In genomic region chr10:22010088-22010818, GRCm38 (mm10) we compare ENCODE assay signal across 9 mouse cellular contexts. TPM values are rescaled to one million over a fixed set of nuclear protein-coding genes. Genes with fewer than 3 reads are reported as not detected.
A peak's percentile ranks its signal among the peaks of the same experiment; 100 is the strongest.
DNase-seq lines count a peak whose midpoint lies in the region; ATAC-seq and TF ChIP-seq lines count a peak whose summit lies in the region.
"Had no signal": no experiment of that assay in that cellular context is flagged by ENCODE, and none has a peak within 500 bp of the region (broad histone marks: within the 10 kb centered on the region; RNA-seq: fewer than 3 reads in every experiment).

No protein-coding gene starts in this region.

- H3K9ac ChIP-seq in liver, postnatal 0 days (replicated peaks) = no peak overlapping the region
- no peak overlapping the region for H3K9ac ChIP-seq in neural tube, embryonic 13.5 days

- H3K27me3 ChIP-seq in liver, postnatal 0 days (ENCODE audit: insufficient read depth, low read length) = no peaks in the 10 kb centered on the region
- no peaks in the 10 kb centered on the region for H3K27me3 ChIP-seq in neural tube, embryonic 13.5 days

- no peak overlapping the region for H3K4me3 ChIP-seq in liver, postnatal 0 days (ENCODE audit: low read depth, low read length)
- no peak overlapping the region for H3K4me3 ChIP-seq in neural tube, embryonic 13.5 days

- no peaks in the 10 kb centered on the region for H3K9me3 ChIP-seq in liver, postnatal 0 days (ENCODE audit: low read length)
- no peaks in the 10 kb centered on the region for H3K9me3 ChIP-seq in neural tube, embryonic 13.5 days

- H3K36me3 ChIP-seq in liver, postnatal 0 days (replicated peaks; ENCODE audit: insufficient read depth, low read length) = no peaks in the 10 kb centered on the region
- no peaks in the 10 kb centered on the region for H3K36me3 ChIP-seq in neural tube, embryonic 13.5 days

- WGBS in liver, postnatal 0 days (ENCODE audit: insufficient replicate concordance) = 30% methylated on average over 19 of the region's 19 CpGs
- WGBS in neural tube, embryonic 13.5 days = 41% methylated on average over 19 of the region's 19 CpGs

- peak; percentile 49; the same call in 1 of the 2 replicates for ATAC-seq in liver, postnatal 0 days
- peak; percentile 48; the same call in 1 of the 2 replicates for ATAC-seq in neural tube, embryonic 13.5 days (ENCODE audit: low read depth)

- H3K4me2 ChIP-seq in liver, postnatal 0 days (ENCODE audit: low read depth, low read length) = no peak overlapping the region
- no peak overlapping the region for H3K4me2 ChIP-seq in neural tube, embryonic 13.5 days

- TF ChIP-seq CTCF in liver, postnatal 0 days (IDR thresholded peaks at IDR 0.05; ENCODE audit: low read depth) = peak; percentile 86

- TF ChIP-seq EP300 in liver, postnatal 0 days (IDR thresholded peaks at IDR 0.05; ENCODE audit: low read depth) = no peak

- H3K27ac ChIP-seq in liver, postnatal 0 days (ENCODE audit: low read depth) = no peak overlapping the region
- H3K27ac ChIP-seq in neural tube, embryonic 13.5 days (replicated peaks) = no peak overlapping the region

- H3K4me1 ChIP-seq in liver, postnatal 0 days (ENCODE audit: insufficient read depth) = no peaks in the 10 kb centered on the region
- H3K4me1 ChIP-seq in neural tube, embryonic 13.5 days (replicated peaks) = no peaks in the 10 kb centered on the region

- DNase-seq in CD4-positive, CD25-positive, alpha-beta regulatory T cell, adult 2 months (ENCODE audit: low read depth, low spot score) = peak; percentile 90
- DNase-seq in adrenal gland, adult 8-10 months = peak; percentile 51
- DNase-seq in embryo, embryonic 11 days = peak; percentile 83
- DNase-seq in heart, adult 8-10 months (ENCODE audit: low spot score) = peak; percentile 81
- DNase-seq in kidney, postnatal 14 days = peak; percentile 84
- DNase-seq in liver, postnatal 0 days = peak; percentile 82
- DNase-seq in testis, postnatal 14 days (ENCODE audit: low spot score) = peak; percentile 74

RNA-seq across cellular contexts. Expression of gene 4930444G20Rik, which starts 57.6 kb away (rescaled TPM):
- not detected for total RNA-seq in adrenal gland, adult 8-10 months (2022)
- total RNA-seq in heart, adult 8-10 months (2022) = not detected
- polyA plus RNA-seq in liver, postnatal 0 days (2015; fragmentation: Nextera tagmentation; extraction: Ambion mirVana) = not detected in 2 replicates
- polyA plus RNA-seq in neural tube, embryonic 13.5 days (2015; fragmentation: Nextera tagmentation; extraction: Ambion mirVana) = not detected in 2 replicates
- total RNA-seq: gastrocnemius, postnatal 4 days had no signal
